Mouse (Mus musculus): ENCODE measurements around the gene Zfp948.
"Not testable (repeated sequence)": the region's sequence is repeated elsewhere in the genome, so short reads cannot be mapped to it uniquely, and the experiment has no call there.

Gene Zfp948

GRCm38 (mm10) chr17:21635758-21636157 is 69.0 kb downstream of the Zfp948 start:
- CTCF ChIA-PET, result not testable (repeated sequence)

Measured in spleen, embryonic (tissue).